Mouse (Mus musculus): ENCODE results near the gene Gm45213.

DNA sequence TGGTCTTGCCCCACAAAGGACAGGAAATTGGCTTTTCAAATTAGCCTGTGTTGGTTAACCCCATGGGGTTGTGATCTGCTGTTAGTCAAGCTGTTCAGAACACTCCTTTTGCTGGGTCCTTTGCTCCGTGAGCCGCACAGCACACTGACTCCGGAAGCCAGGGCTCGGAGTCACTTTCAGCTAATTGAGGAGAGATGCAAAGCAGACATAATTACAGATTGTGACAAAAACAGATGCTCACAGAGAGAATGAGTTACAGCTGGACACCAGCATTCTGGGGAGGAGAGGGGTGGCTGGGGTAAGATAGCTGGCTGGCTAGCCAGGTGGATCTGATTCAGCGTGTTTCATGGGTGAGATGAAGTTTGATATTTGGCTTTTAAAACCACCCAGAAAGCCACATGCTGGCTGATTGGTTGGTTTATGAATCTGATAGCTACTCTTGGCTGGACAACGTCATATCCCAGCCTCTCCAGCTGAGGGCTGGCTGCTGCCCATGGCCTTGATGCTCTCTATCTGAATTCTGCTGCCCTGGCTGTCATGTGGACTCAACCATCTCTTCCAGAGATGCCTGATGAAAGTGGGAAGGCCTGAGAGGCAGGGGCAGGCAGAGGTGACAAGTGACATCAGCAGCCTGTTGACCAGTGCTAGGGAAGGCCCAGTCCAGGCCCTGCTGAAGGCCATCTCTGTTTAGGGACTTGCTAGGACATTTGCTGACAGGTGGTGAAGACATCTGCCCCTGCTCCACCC, 14.5 kb upstream of the Gm45213 start:
- TF ChIP-seq CTCF (IDR thresholded peaks at IDR 0.05; ENCODE audit: low read depth, low read length) (no peak), POLR2A (IDR thresholded peaks at IDR 0.05; ENCODE audit: extremely low read depth, insufficient read depth, low read length) (no peak)
